Mouse (Mus musculus): Measurements from ENCODE around the gene Brms1l. TPM values are rescaled to one million over a fixed set of nuclear protein-coding genes. Genes with fewer than 3 reads are reported as not detected.
"Not testable (repeated sequence)": the region's sequence is repeated elsewhere in the genome, so short reads cannot be mapped to it uniquely, and the experiment has no call there.

The Brms1l gene
- 5.3 and 5.5 TPM in 2 replicates for polyA plus RNA-seq (2012; rRNA removed)

DNA sequence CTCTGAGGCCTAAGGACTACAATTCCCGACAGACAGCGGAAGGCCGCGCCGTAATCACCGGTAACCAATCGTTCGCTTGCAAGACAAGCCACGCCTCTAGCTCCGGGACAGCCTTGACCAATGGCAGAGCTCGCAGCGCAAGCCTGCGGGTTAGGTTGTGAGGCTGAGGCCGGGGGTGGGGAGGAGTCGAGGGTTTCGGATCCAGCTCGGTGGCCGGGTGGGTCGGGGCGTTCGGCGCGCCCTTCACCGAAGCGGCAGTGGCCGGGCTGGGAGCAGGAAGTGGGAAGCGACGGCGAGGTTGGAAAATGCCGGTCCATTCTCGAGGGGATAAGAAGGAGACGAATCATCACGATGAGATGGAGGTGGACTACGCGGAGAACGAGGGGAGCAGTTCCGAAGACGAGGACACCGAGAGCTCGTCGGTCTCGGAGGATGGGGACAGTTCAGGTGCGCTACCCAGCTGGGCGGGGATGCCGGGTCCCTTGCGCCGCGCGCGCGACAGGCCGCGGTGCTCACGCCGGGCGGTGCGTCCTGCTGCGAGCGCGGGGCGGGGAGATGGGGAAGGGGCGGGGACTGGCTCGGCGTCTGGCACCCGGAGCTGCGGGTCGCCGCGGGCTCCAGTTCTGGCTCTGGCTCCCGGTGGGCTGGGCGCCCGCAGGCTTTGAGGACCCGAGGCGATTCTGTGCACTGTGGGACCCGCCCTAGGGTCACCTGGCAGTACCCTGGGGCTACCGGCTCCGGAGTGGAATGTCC lies at the start of gene Brms1l:
TSS of gene Brms1l (plus strand) at position 126 of the 753 bp plus-strand sequence.
- 1% methylated on average over 76 of the region's 77 CpGs for WGBS
- peak; percentile 92 for DNase-seq (ENCODE audit: low read depth, low spot score)

DNA sequence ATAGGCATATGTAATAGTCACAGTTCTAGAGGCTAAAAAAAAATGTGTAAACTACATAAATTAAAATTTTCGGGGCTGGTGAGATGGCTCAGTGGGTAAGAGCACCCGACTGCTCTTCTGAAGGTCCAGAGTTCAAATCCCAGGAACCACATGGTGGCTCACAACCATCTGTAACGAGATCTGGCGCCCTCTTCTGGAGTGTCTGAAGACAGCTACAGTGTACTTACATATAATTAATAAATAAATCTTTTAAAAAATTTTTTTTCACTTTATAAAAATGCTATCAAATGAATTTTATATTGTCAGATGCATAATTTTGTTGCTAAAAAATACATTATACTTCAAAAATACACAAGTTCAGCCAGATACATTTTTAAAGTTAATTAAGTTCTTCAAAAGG lies 41.6 kb upstream of the Brms1l start:
- DNase-seq (ENCODE audit: low read depth, low spot score) = not testable (repeated sequence)
- 86% methylated on average over 4 of the region's 4 CpGs for WGBS

DNA sequence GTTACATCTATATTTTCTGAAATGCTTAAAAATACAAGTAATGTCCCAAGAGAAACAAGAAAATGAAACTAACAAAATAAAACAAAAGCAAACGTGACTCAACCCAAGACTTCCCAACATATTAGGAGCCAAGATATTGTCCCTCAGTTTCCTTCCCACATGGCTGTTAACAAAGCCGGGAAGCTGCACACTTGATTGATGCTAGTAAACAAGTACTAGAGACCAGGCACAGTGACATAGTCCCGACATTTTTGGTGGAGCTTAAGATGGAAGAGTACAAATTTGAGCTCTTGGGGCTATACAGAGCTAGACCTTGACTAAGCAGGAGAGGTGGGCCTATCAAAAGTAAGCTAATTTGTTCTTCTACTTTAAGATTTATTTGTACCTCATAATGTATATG lies 39.0 kb upstream of the Brms1l start:
- no peak for DNase-seq (ENCODE audit: low read depth, low spot score)
- WGBS = 66% methylated on average over 3 of the region's 3 CpGs

DNA sequence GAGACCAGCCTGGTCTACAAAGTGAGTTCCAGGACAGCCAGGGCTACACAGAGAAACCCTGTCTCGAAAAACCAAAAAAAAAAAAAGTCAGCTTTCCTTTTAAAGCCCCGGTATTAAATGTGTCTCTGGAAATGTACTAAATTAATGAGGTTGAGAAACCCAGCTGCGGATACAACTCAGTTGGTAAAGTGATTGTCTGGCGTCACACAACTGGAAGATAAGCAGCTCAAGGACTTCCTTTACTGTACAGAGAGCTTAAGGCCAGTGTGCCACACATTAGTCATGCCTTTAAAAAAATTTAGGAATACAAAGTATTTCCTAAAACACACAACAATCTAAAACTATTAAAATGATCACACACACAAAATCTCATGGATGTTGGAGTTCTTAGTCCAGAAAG lies 37.4 kb upstream of the Brms1l start:
- DNase-seq (ENCODE audit: low read depth, low spot score) = no peak
- 94% methylated on average over 4 of the region's 4 CpGs for WGBS

DNA sequence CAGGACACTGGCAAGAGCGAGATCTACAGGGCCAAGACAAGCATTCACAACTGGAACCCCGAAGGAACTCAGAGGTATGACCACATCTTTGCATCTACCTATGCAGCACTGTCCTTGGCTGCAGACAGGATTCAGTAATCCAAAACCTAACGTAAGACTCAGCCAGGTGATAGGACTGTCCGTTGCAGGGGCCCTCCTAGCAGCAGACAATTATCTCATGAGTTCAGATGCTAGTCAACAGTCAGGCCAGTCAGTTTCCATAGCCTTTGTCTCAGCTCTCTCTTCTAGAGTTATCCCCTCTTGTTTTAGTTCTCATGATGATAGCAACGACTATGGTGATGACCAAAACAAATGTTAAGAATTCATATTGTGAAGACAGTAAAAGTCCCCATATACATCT lies 36.0 kb upstream of the Brms1l start:
- WGBS = 91% methylated on average over 5 of the region's 5 CpGs
- no peak for DNase-seq (ENCODE audit: low read depth, low spot score)

DNA sequence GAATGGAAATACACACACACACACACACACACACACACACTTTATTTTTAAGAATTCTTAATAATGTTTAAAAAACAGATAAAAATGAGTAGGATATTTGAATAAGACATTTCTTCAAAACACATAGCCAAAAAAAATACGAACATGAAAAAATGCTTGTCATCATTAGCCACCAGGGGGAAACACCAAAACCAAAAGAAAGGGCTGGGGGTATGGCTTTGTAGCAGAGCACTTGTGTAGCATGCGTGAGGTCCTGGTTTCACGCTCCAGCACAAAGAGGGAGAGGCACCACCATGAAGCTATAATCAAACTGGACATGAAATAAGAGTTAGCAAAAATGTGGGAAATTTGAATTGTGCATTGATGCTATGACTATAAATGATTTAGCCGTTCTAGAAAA lies 35.0 kb upstream of the Brms1l start:
- WGBS = 93% methylated on average over 4 of the region's 4 CpGs
- DNase-seq (ENCODE audit: low read depth, low spot score) = no peak

DNA sequence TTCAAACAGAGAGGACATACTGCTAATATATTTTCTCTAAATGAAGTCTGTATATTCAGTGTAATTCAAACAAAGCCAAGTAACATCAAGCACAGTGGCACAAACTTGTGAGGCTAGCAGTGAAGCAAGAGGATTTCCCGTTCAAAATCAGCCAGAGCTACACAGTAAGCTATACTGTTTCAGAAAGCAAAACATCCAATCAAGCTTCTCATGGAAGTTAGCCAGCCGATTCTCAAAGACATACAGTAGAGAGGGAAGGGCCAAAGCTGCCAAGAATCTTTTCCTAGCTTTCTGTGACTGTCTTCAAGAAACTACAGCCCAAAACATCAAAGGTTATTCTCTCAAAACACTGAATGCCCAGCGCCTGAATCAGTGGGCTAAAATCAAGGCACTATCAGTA lies 31.1 kb upstream of the Brms1l start:
- DNase-seq (ENCODE audit: low read depth, low spot score) = no peak
- 45% methylated on average over 3 of the region's 3 CpGs for WGBS

DNA sequence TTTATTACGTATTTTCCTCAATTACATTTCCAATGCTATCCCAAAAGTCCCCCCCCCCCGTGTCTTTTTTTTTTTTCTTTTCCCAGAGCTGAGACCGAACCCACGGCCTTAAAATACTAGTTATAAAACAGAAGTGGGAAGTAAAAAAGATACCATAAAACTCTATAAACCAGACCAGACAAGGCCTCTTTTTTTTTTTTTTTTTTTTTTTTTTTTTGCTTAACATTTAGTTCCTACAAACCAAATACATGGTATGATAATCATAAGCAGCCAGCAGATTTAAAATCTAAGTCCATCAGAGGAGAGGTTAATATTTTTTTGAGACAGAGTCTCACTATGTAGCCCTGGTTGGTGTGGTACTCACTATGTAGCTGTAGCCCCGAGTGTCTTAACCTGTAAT lies 19.6 kb upstream of the Brms1l start:
- no peak for DNase-seq (ENCODE audit: low read depth, low spot score)
- WGBS = 51% methylated on average over 5 of the region's 5 CpGs

DNA sequence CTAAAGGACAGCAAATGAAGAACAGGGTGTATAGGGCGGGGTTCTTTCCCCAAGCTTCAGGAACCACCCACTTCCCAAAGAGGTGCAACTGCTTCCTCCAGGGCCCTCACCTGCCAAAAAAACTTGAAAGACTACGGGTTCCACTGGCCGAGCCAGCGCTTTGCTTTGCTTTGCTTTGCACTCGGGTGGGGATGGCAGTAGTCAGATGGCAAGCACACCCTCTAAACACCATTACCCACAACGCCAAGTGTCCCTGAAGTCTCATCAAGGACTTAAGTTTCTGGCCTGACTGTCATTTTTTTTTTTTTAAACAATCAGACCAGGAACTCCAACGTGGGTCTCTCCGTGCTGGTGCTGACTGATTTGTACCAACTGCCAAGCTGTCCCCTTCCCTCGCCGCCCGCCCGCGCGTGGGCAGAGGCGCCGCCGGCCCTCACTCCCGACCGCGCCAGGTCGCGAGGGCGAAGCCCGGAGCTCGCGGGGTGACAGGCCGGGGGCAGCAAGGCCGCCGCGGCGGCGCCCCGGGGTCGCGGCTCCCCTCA lies 15.9 kb upstream of the Brms1l start:
- WGBS = under 1% methylated on average over 35 of the region's 35 CpGs
- DNase-seq (ENCODE audit: low read depth, low spot score) = no peak

DNA sequence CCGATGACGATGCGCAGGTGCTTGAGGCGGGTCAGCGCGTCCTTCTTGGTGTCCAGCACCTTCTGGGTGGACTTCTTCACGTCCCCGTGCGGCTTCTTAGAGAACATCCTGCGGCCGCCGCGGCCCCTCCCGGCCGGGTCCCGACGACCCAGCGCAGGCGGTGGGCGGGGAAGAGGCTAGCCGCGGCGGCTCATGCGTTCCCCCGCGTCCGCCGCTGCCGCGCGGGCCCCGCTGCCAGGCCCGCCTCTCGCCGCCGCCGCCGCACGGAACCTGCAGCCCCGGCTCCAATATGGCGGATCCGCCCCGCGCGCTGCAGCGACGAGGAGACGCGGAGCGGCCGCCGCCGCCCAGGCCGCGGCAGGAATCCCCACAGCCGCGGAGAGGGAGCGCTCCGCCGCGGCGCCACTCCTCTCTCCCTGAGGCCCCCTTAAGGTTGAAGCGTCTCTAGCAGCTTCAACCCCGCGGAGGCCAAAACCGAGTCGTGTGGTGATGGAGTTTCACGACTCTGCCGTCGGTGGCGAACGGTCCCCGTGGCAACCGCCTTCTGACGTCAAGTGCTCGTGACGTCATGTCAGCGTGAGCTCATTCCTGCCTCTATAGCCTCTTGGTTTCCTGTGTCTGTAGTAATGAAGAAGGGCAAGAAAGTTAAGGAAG lies 15.3 kb upstream of the Brms1l start, which contains the start of gene Ralgapa1:
TSS of gene Ralgapa1 (minus strand) at position 507 of the 654 bp plus-strand sequence.
- DNase-seq (ENCODE audit: low read depth, low spot score) = peak; percentile 54
- under 1% methylated on average over 78 of the region's 78 CpGs for WGBS

DNA sequence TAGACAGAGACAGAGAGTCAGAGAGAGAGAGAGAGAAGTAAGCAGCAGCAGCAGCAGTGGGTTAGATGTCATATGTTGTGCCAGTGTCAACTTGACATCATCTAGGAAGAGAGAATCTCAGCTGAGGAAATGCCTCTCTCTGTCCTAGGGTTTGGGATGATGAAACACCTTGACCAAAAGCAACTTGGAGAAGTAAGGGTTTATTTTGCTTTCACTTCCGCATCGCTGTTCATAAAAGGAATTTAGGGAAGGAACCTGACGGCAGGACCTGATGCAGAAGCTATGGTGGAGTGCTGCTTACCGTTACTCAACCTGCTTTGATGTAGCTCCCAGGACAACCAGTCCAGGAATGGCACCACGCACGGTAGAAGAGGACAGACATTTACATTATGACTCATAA lies 12.1 kb upstream of the Brms1l start:
- 77% methylated on average over 6 of the region's 6 CpGs for WGBS

DNA sequence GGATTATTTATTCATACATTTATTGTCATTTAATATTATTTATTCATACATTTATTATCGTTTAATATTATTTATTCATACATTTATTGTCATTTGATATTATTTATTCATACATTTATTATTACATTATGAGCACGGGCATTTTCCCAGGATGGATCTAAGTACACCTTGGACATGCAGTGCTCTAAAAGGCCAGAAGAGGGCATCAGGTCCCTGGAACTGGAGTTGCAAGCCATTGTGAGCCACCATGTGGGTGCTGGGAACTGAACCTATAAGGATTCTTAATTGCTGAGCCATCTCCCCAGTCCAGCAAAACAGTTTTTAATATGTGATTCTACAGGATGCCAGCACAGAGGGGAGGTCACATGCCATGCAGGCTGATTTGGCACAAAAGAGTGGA lies 10.6 kb upstream of the Brms1l start:
- WGBS = 75% methylated on average over 2 of the region's 2 CpGs
- no peak for DNase-seq (ENCODE audit: low read depth, low spot score)

More for the DNA sequence above, 12.1 kb upstream of the Brms1l start:
- DNase-seq (ENCODE audit: low read depth, low spot score) = no peak

DNA sequence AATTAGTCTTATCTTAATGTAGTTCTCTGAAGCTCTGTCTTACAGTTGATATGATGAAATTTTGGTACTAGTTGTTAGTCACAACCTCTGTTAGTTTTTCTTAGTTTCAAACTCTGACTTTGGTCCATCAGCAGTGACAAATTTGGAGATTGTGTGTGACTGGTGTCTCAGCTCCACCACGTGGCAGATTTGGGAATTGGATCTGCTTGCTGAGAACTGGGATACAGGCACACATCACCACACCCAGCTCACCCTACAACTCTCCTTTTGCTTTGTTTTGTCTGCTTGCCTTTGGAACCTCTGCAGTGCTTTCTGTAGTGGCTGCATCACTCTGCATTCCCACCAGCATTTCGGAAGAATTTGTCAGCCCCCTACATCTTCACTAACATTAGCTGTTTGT lies 5.0 kb upstream of the Brms1l start:
- WGBS = 22% methylated on average over 2 of the region's 2 CpGs
- no peak for DNase-seq (ENCODE audit: low read depth, low spot score)

DNA sequence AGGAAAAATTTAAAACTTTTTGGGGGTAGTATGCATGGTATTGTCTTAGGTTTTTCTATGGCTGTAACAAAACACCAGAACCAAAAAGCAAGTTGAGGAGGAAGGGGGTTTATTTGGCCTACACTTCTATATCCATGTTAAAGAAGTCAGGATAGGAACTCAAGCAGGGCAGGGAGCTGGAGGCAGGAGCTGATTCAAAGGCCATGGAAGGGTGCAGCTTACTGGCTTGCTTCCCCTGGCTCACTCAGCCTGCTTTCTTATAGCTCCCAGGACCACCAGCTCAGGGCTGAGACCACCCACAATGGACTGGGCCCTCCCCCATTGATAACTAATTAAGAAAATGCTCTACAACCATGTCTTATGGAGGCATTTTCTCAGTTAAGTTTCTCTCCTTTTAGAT lies 3.2 kb upstream of the Brms1l start:
- no peak for DNase-seq (ENCODE audit: low read depth, low spot score)

DNA sequence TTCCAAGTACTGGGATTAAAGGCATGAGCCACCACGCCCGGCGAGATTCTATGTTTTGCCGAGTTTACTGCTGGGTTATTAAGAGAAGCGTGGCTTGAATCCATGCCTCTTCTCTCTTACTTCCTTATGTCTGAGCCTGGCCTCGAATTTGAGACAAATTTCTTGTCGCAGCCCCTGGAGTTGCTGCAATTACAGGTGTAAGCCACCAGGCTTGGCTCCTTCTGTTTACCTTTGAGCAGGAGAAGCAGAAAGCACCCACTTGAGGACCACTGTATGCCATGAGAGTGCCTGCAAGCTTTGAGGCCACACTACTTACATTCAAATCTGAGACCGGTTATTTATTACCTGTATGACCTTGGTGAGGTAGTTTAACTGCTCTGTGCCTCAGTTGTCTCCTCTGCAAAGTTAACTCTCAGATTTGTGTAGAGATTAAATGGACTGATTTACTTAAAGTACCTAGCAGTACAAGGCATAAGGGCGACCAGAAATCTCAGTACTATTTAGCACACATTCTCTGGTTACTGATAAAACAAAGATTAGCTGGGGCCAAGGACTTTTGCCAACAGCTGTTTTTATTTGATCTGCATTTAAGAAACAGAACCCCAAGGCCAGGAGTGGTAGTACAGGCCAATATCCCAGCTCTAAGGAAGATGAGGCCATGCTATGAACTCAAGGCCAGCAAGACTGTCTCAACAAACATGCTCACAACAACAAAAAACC lies 2.1 kb upstream of the Brms1l start:
- WGBS = 40% methylated on average over 9 of the region's 9 CpGs
- DNase-seq (ENCODE audit: low read depth, low spot score) = no peak

DNA sequence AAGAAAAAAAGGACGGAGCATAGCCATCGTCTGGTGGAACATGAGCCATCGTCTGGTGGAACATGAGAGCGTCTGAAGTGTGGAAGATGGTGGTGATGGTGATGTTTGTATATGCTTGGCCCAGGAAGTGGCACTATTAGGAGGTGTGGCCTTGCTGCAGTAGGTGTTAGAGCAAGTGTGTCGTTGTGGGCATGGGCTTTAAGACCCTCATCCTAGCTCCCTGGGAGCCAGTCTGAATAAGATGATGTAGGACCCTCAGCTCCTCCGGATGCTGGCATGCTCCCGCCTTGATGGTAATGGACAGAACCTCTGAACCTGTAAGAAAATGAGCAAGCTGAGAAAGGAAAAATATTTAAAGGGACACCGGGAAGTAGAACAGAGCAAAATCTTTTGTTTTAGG lies 1.2 kb upstream of the Brms1l start:
- no peak for DNase-seq (ENCODE audit: low read depth, low spot score)
- WGBS = 84% methylated on average over 8 of the region's 8 CpGs

DNA sequence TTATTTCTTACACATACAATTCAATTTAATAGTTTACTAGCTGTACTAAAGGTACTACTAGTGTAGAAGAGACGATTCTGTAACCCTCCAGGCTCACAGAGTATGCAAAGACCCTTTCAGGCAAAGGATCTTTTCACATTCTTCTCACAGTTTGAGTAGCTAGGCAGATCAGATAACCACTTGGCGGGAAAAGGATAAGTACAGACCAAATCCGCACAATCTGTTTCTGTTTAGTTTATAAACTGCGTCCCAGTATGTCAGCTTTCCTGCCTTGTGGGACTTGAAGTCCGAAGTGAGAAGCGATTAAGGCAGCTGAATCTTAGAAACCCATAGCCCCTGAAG lies 296 bp upstream of the Brms1l start:
- no peak for DNase-seq (ENCODE audit: low read depth, low spot score)
- WGBS = 0% methylated on average over 6 of the region's 6 CpGs

DNA sequence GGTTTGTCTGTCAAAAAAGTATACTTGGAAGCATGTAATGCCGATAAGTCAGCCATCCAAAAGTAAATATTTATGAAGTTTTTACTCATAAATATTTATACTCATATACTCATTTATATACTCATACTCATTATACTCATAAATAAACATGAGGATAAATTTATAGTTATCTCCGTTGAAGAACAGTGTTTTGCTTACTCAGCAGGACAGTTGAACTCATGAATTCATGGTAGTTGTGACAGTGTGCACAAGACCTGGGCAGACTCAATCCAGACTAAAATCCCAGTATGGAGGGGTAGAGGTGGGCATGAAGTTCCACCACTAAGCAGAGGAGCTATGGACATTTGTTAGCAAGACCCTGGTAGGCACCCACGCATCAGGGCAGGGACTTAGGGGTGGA lies 1.4 kb downstream of the Brms1l start:
- 56% methylated on average over 3 of the region's 3 CpGs for WGBS
- DNase-seq (ENCODE audit: low read depth, low spot score) = no peak

DNA sequence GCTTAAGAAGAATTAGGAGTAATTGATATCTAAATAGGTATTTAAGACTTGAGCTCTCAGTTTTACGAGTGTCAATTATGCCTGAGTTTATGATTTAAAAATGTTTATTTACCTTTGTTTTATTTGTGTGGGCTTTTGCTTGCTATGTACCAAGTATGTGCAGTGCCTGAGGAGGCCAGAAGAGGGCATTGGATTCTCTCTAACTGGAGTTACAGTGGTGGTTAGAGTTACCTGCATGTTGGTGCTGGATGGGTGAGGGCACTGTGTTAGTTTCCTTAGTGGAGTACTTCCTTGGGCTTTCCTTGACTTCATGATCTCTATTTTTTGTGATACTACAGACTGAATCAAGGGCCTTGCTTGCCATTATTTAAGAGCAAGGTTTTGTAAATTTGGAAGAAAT lies 10.6 kb downstream of the Brms1l start:
- 37% methylated on average over 1 of the region's 1 CpGs for WGBS
- DNase-seq (ENCODE audit: low read depth, low spot score) = no peak

DNA sequence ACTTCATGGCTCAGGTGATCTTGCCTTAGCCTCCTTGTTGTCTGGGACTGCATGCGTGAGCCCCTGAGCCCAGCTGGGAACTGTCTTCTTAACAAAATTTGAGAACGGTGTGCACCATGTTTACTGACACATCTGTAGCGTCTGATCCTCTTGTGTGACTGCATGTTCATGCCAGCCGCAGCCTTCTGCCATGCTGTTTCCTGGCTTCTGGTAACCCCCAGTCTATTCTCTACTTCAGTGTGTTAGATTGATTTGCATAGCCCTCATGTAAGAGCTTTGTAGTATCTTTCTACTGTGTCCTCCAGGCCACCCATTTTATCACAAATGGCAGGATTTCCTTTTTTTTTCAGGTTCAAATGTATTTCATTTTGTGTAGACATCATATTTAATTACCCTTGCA lies 11.7 kb downstream of the Brms1l start:
- WGBS = 93% methylated on average over 4 of the region's 4 CpGs
- no peak for DNase-seq (ENCODE audit: low read depth, low spot score)

DNA sequence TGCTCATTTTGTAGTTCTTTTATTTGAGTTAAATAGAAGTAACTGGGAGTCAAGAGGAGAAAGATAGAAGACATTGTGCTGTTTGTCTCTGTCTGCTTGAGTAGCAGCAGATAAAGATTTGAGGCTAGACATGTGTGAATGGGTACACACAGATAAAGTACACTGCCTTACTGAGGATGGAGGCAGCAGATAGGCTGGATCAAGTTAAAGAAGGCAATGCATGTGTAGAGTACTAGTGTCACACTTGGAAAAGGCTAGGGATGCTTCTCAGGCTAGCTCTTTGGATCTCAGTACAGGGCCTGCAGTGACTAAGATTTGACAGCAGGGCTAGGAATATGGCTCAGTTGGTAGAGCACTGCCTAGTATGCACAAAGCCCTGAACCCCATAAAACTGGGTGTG lies 14.5 kb downstream of the Brms1l start:
- no peak for DNase-seq (ENCODE audit: low read depth, low spot score)
